Mouse (Mus musculus) C2C12 (cell line): ENCODE results near the gene Dhx9. TPM values are rescaled to one million over a fixed set of nuclear protein-coding genes. Genes with fewer than 3 reads are reported as not detected.

Source experiments
- H3K27me3 ChIP-seq: one replicate; pipeline ENCODE4 v1.6.1; 2011; ENCODE audit not compliant: control insufficient read depth, insufficient read depth, insufficient read length
- H3K36me3 ChIP-seq: one replicate; pipeline ENCODE4 v1.6.1; 2011; ENCODE audit not compliant: control insufficient read depth, insufficient read depth
- H3K4me3 ChIP-seq: one replicate; pipeline ENCODE4 v1.5.1; 2011; ENCODE audit warnings: mild to moderate bottlenecking, control low read depth; ENCODE audit not compliant: poor library complexity, insufficient read depth, severe bottlenecking
- H3K79me2 ChIP-seq: one replicate; pipeline ENCODE4 v1.6.1; 2011; ENCODE audit not compliant: control insufficient read depth, insufficient read depth
- H3K79me3 ChIP-seq: one replicate; pipeline ENCODE4 v1.6.1; 2011; ENCODE audit warnings: low read depth, control low read depth
- H3ac ChIP-seq: one replicate; pipeline ENCODE3; 2011; ENCODE audit warnings: low read depth; ENCODE audit not compliant: control insufficient read depth, insufficient read length
- CEBPB ChIP-seq: IDR thresholded peaks from one replicate; pipeline ENCODE4 v1.6.1; 2011; ENCODE audit warnings: low read depth, mild to moderate bottlenecking, control low read depth, moderate library complexity
- CTCF ChIP-seq: IDR thresholded peaks from one replicate; pipeline ENCODE4 v1.5.1; 2011; ENCODE audit not compliant: control insufficient read depth, insufficient read depth, insufficient read length
- FOSL1 ChIP-seq: IDR thresholded peaks from one replicate; pipeline ENCODE4 v1.8.0; 2011; ENCODE audit warnings: mild to moderate bottlenecking, low read length; ENCODE audit not compliant: poor library complexity, insufficient read depth, severe bottlenecking
- MAX ChIP-seq: IDR thresholded peaks from one replicate; pipeline ENCODE4 v1.6.1; 2011; ENCODE audit warnings: mild to moderate bottlenecking, control low read depth
- MYOD1 ChIP-seq: IDR thresholded peaks from one replicate; pipeline ENCODE4 v1.6.1; 2011; ENCODE audit warnings: low read depth; ENCODE audit not compliant: control insufficient read depth, insufficient read length
- MYOG ChIP-seq: IDR thresholded peaks from one replicate; pipeline ENCODE4 v1.6.1; 2011; ENCODE audit not compliant: control insufficient read depth, insufficient read length; ENCODE audit errors: extremely low read depth
- USF1 ChIP-seq: IDR thresholded peaks from one replicate; pipeline ENCODE4 v1.6.1; 2011; ENCODE audit warnings: low read depth, mild to moderate bottlenecking, control low read depth, moderate library complexity
- polyA plus RNA-seq: library from polyadenylated mRNA; unstranded; fragments of >200 nt; fragmentation: generic; extraction: Trizol; gene quantifications from one replicate; pipeline ENCODE4 v1.2.1, GENCODE M21; 2012; ENCODE audit warnings: missing spikeins

Dhx9 gene
- polyA plus RNA-seq, 1 experiment: 53.1 TPM

- TF ChIP-seq MAX: no peak
- no peaks in the 10 kb centered on the region for H3K27me3 ChIP-seq
- no peaks in the 10 kb centered on the region for H3K79me2 ChIP-seq
- no peaks in the 10 kb centered on the region for H3K79me3 ChIP-seq
- no peak overlapping the region for H3K4me3 ChIP-seq
- H3K36me3 ChIP-seq: peaks cover 8% of the 10 kb centered on the region
- no peak overlapping the region for H3ac ChIP-seq
Observed at GRCm38 (mm10) chr1:153446120-153446831, 41.2 kb downstream of the Dhx9 start.

GRCm38 (mm10) chr1:153443632-153444031, 43.8 kb downstream of the Dhx9 start:
- Histone ChIP-seq H3ac (no peak overlapping the region), H3K79me2 (no peaks in the 10 kb centered on the region), H3K79me3 (no peaks in the 10 kb centered on the region), H3K36me3 (no peaks in the 10 kb centered on the region), H3K27me3 (no peaks in the 10 kb centered on the region), H3K4me3 (no peak overlapping the region)
- no peak for TF ChIP-seq USF1
- no peak for TF ChIP-seq MAX

DNA sequence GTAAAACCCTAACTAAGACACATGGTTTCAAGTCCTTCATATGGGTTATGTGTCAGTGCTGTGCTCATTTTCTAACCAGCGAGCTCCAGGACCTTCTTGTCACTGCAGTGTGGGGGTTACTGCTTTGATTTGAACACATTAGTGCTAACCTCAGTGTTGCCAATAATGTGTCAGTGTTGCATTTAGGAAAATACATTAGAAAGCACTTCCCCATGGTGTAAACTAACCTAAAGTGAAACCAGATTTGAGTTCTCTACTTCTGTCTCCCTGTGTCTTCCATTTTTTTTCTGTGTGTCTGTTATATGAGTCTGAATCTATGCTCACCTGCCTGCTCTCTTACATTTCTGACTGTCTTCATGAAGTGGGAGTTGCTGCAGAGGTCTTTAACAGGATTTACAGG, 44.4 kb downstream of the Dhx9 start:
- Histone ChIP-seq H3K4me3 (no peak overlapping the region), H3ac (no peak overlapping the region), H3K79me2 (no peaks in the 10 kb centered on the region), H3K79me3 (no peaks in the 10 kb centered on the region), H3K27me3 (no peaks in the 10 kb centered on the region), H3K36me3 (no peaks in the 10 kb centered on the region)
- TF ChIP-seq USF1: no peak
- no peak for TF ChIP-seq MYOG
- TF ChIP-seq CTCF: no peak
- TF ChIP-seq MYOD1: no peak
- TF ChIP-seq FOSL1: no peak
- TF ChIP-seq MAX: no peak
- TF ChIP-seq CEBPB: no peak

DNA sequence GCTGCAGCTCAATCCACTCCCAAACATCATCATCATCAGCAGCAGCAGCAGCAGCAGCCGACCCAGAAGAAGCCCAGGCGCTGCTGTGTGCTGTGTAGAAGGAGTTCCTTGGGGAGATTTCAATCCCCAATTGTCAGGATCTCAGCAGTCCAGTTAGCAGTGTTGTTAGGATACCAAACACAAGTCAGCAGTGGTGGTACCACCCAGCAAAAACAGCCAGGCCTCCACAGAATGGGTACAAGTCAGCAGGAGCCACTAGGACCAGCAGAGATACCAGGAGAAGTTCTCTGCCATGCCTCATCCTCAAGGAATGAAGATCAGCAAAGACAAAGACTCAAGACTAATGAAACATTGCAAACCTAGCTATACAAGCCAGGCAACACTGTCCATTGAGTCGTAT, 45.8 kb downstream of the Dhx9 start:
- H3K27me3 ChIP-seq: no peaks in the 10 kb centered on the region
- H3K36me3 ChIP-seq: no peaks in the 10 kb centered on the region
- H3K79me2 ChIP-seq: no peaks in the 10 kb centered on the region
- H3K4me3 ChIP-seq: no peak overlapping the region
- H3ac ChIP-seq: no peak overlapping the region
- TF ChIP-seq MYOD1 (no peak), MYOG (no peak), CEBPB (no peak), FOSL1 (no peak), USF1 (no peak), MAX (no peak), CTCF (no peak)
- H3K79me3 ChIP-seq: no peaks in the 10 kb centered on the region

DNA sequence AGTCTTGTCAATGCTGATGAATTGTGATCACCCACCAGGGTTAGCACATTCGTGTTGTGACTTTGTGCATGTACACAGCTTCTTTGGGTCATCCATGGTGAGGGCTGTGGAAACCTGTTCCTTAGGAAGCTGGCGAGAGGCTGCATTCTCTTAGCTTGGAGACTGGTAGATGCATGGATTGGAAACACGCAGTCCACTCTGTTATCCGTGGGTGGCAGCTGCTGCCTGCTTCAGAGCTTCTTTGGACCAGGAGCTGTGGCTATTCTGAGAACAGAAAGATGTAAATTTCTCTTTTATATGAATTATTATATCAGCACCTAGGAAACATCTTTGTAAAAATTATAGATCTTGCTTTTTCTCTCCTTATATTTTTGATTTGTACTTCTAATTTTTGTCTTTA, 46.7 kb downstream of the Dhx9 start:
- no peak overlapping the region for H3ac ChIP-seq
- no peaks in the 10 kb centered on the region for H3K79me3 ChIP-seq
- no peak for TF ChIP-seq CTCF
- TF ChIP-seq MAX: no peak
- no peak for TF ChIP-seq MYOG
- no peak for TF ChIP-seq FOSL1
- no peak for TF ChIP-seq CEBPB
- no peak for TF ChIP-seq USF1
- TF ChIP-seq MYOD1: no peak

GRCm38 (mm10) chr1:153437536-153437935, 49.9 kb downstream of the Dhx9 start:
- Histone ChIP-seq H3K79me2 (no peaks in the 10 kb centered on the region), H3K27me3 (no peaks in the 10 kb centered on the region), H3K4me3 (no peak overlapping the region), H3K36me3 (no peaks in the 10 kb centered on the region), H3K79me3 (no peaks in the 10 kb centered on the region), H3ac (no peak overlapping the region)
- TF ChIP-seq MYOG (no peak), CTCF (no peak), MAX (no peak), MYOD1 (no peak), FOSL1 (no peak), USF1 (no peak), CEBPB (no peak)

More for the DNA sequence above, 46.7 kb downstream of the Dhx9 start:
- H3K27me3 ChIP-seq: no peaks in the 10 kb centered on the region
- no peak overlapping the region for H3K4me3 ChIP-seq
- no peaks in the 10 kb centered on the region for H3K79me2 ChIP-seq
- H3K36me3 ChIP-seq: no peaks in the 10 kb centered on the region
